Mouse (Mus musculus): Measurements from ENCODE around the gene Spock3.

GRCm38 (mm10) chr8:63258812-63259385, 308.1 kb downstream of the Spock3 start:
- TF ChIP-seq CTCF (IDR thresholded peaks at IDR 0.05; ENCODE audit: extremely low read depth, insufficient read depth, insufficient read length, insufficient replicate concordance): no peak
- no peak for TF ChIP-seq POLR2A (IDR thresholded peaks at IDR 0.05; ENCODE audit: low read depth, low read length)
